Mouse (Mus musculus) ES-Bruce4 (cell line): ENCODE results near the gene Tbx18. TPM values are rescaled to one million over a fixed set of nuclear protein-coding genes. Genes with fewer than 3 reads are reported as not detected.

Source experiments
- H3K27ac ChIP-seq: 2 replicates; pipeline ENCODE4 v1.5.1; 2012; ENCODE audit warnings: low read length, inconsistent platforms; ENCODE audit not compliant: insufficient read depth
- H3K27me3 ChIP-seq: 2 replicates; pipeline ENCODE4 v1.6.1; 2012; ENCODE audit warnings: mild to moderate bottlenecking, low read length, inconsistent platforms; ENCODE audit not compliant: control insufficient read depth, poor library complexity, insufficient read depth, severe bottlenecking
- H3K36me3 ChIP-seq: 2 replicates; pipeline ENCODE4 v1.6.1; 2012; ENCODE audit warnings: inconsistent platforms, mild to moderate bottlenecking, low read length, moderate library complexity; ENCODE audit not compliant: control insufficient read depth, poor library complexity, insufficient read depth, severe bottlenecking
- H3K4me1 ChIP-seq: one replicate; pipeline ENCODE4 v1.8.1; 2011; ENCODE audit warnings: low read length; ENCODE audit not compliant: control insufficient read depth, insufficient read depth
- H3K4me3 ChIP-seq: 2 replicates; pipeline ENCODE4 v1.5.1; 2011; ENCODE audit warnings: low read depth, mild to moderate bottlenecking, low read length
- H3K9ac ChIP-seq: 2 replicates; pipeline ENCODE4 v1.6.1; 2012; ENCODE audit warnings: low read depth, mild to moderate bottlenecking, inconsistent platforms; ENCODE audit not compliant: poor library complexity, severe bottlenecking
- H3K9me3 ChIP-seq: replicated peaks from 2 replicates; pipeline ENCODE4 v1.6.1; 2012; ENCODE audit warnings: mild to moderate bottlenecking, low read length, inconsistent platforms; ENCODE audit not compliant: control insufficient read depth, poor library complexity, insufficient read depth, severe bottlenecking
- CTCF ChIP-seq: IDR thresholded peaks from one replicate; pipeline ENCODE4 v1.8.1; 2011; ENCODE audit warnings: low read depth, low read length
- EP300 ChIP-seq: IDR thresholded peaks from 2 replicates; pipeline ENCODE4 v1.6.1; 2011; ENCODE audit warnings: low read depth, low read length; ENCODE audit not compliant: insufficient read depth
- POLR2A ChIP-seq: IDR thresholded peaks from one replicate; pipeline ENCODE4 v1.8.1; 2011; ENCODE audit warnings: low read length; ENCODE audit not compliant: insufficient read depth
- polyA plus RNA-seq: library from polyadenylated mRNA; stranded (reverse); fragments of >200 nt; gene quantifications from 2 replicates; pipeline ENCODE4 v1.2.4, GENCODE M21; 2011; ENCODE audit warnings: low read depth; ENCODE audit not compliant: missing spikeins, insufficient read depth, insufficient read length

The Tbx18 gene
- polyA plus RNA-seq, 1 experiment: not detected

DNA sequence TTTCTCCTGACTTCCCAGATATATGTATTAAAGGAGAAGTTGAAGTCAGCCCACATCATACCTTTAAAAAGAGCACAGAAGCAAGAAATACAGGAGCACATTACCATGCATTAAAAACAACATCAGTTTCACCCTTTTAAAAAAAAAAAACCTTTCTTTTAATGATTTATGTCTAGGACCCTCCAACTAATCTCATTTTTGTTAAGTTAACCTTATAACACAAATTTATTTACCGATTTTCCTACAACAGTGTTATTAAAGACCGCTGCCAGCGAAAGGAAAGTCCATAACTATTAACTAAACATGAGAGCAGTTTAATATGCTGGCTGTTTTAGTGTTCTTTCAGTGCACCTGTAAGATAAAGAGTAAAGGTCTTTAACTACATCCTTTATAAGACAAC lies 3.0 kb downstream of the Tbx18 start:
- Histone ChIP-seq H3K9ac (no peak overlapping the region), H3K9me3 (no peaks in the 10 kb centered on the region), H3K27ac (no peak overlapping the region), H3K4me3 (no peak overlapping the region), H3K4me1 (no peaks in the 10 kb centered on the region), H3K27me3 (peaks cover 32% of the 10 kb centered on the region), H3K36me3 (no peaks in the 10 kb centered on the region)
- TF ChIP-seq POLR2A (no peak), EP300 (no peak), CTCF (no peak)

DNA sequence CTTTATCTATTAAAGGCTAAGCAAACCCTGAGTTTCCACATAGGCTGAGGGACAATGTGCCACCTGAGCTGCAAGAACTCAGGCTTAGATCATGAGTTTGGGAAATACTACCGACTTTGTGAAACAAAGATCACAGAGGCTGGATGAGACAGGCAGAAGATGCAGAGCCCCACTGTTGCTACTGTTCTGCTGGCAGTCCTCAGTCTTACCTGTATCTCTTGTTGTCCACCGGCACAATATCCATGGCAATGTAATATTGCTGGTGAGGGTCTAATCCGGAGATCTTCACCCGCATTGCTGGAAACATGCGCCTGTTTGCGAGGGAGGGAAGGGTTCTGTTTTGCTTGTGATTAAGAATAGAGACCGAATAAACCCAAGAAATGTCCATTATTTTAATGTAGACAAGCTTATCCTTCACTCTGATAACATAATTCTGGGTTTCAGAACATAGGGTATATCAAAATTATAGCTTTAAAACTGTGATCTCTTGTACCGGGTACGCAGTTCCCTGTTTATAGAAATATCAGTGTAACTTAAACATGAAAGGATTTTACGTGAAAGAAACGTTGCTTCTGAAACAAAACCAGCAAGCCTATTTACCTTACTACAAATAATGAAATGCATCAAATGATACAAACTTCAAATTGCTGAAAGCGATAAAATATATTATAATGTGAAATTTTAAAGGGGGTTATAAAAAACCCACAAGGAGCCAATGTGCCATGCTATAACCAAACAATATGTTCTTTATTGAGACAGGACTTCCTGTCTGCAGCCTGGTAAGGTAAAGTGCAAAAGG lies 3.7 kb downstream of the Tbx18 start:
- TF ChIP-seq EP300 (no peak), CTCF (no peak), POLR2A (no peak)
- Histone ChIP-seq H3K9ac (no peak overlapping the region), H3K36me3 (no peaks in the 10 kb centered on the region), H3K4me3 (no peak overlapping the region), H3K4me1 (no peaks in the 10 kb centered on the region), H3K27me3 (peaks cover 28% of the 10 kb centered on the region), H3K27ac (no peak overlapping the region), H3K9me3 (no peaks in the 10 kb centered on the region)

DNA sequence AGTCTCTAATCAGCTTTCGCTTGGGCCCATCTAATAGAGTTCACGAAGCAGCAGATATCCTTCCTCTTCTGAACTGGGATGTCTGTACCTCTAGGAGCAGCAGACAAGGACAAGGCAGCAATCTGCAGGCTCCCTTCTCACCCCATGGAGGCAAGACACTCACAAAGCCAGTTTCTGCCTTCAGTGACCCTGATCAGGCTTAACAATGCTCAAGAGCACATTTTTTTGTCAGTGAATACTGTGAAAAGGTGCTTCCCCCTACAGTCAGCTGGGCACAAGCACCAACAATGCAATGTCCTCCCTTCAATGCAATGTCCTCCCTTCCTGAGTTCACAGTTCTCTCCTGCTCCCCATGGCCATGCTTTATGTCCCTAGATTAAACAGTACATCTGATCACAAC lies 9.3 kb downstream of the Tbx18 start:
- no peak for TF ChIP-seq EP300
- TF ChIP-seq CTCF: no peak
- TF ChIP-seq POLR2A: no peak
- H3K27me3 ChIP-seq: no peaks in the 10 kb centered on the region
- H3K9ac ChIP-seq: no peak overlapping the region
- no peak overlapping the region for H3K27ac ChIP-seq
- H3K4me3 ChIP-seq: no peak overlapping the region
- no peaks in the 10 kb centered on the region for H3K36me3 ChIP-seq
- no peaks in the 10 kb centered on the region for H3K9me3 ChIP-seq
- no peaks in the 10 kb centered on the region for H3K4me1 ChIP-seq

DNA sequence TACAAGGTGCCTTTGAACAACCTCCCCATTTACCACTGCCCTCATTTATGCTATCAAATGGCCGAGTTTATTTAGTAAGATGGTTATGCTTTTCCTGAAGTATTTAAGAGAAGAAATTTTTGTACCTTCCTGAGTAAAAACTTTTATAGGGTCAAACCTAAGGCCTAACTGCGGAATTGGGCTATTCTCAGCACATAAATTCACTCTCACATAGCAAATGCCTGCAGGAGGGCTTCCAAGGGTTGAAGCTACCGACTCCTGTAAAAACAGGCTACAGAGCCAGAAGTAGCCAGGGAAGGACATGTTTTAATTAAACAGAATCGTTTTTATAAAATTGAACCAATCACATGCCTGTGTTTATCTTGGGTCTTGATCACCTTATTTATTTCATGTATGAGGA lies 20.7 kb downstream of the Tbx18 start:
- H3K36me3 ChIP-seq: no peaks in the 10 kb centered on the region
- no peaks in the 10 kb centered on the region for H3K9me3 ChIP-seq
- H3K4me1 ChIP-seq: no peaks in the 10 kb centered on the region
- no peak overlapping the region for H3K4me3 ChIP-seq
- H3K9ac ChIP-seq: no peak overlapping the region
- H3K27me3 ChIP-seq: no peaks in the 10 kb centered on the region
- TF ChIP-seq EP300 (no peak), CTCF (no peak), POLR2A (no peak)
- H3K27ac ChIP-seq: no peak overlapping the region

DNA sequence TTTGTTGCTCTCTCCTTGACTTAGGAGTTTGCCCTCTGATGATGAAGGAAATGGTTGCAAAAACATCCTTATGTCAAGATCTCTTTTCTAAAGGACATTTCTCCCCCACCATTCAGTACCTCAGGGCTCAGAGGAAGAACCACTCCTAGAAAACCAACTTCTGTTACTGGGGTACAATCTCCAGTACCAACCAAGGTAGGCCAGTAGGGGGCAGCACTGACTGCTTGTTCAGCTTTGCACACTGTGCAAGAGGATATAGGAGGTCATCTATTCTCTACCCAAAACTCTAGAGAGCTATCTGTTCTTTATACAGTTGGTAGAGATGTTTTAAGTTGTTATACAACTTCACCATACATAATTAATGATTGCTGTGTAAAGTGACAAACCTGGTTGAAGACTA lies 22.9 kb downstream of the Tbx18 start:
- peak; percentile 39 for TF ChIP-seq CTCF
- TF ChIP-seq EP300: no peak
- Histone ChIP-seq H3K27ac (no peak overlapping the region), H3K9ac (no peak overlapping the region), H3K4me1 (no peaks in the 10 kb centered on the region), H3K27me3 (no peaks in the 10 kb centered on the region), H3K36me3 (no peaks in the 10 kb centered on the region), H3K4me3 (no peak overlapping the region), H3K9me3 (no peaks in the 10 kb centered on the region)

DNA sequence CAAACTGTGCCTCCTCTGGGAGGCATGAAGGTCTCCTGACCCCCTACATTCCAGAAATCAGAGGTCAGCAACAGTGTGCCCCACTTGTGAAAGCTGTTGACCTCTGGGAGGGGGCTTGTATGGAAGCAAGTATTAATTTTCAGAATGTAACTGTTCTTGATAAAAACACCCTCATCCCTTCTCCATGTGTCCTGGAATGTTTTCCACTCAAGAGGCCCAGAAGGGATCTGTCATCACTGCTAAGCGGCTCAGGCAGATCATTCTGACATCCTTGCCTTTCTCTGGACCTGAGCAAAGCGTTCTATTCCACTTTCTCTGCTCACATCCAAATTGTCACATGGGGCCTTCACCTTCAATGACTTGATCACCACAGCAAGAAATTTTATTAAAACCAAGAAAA lies 28.8 kb downstream of the Tbx18 start:
- Histone ChIP-seq H3K27me3 (no peaks in the 10 kb centered on the region), H3K27ac (no peak overlapping the region), H3K4me1 (no peaks in the 10 kb centered on the region), H3K4me3 (no peak overlapping the region), H3K9ac (no peak overlapping the region), H3K36me3 (no peaks in the 10 kb centered on the region), H3K9me3 (no peaks in the 10 kb centered on the region)
- TF ChIP-seq EP300: no peak
- no peak for TF ChIP-seq CTCF
- TF ChIP-seq POLR2A: no peak
